Mouse (Mus musculus): ENCODE measurements around the gene Sh3kbp1. TPM values are rescaled to one million over a fixed set of nuclear protein-coding genes. Genes with fewer than 3 reads are reported as not detected.

The Sh3kbp1 gene
- polyA plus RNA-seq, 1 experiment from 2014 or later: 31.6 TPM

- Histone ChIP-seq H3K4me2 (replicated peaks) (no peak overlapping the region), H3K27ac (no peak overlapping the region), H3K9me3 (no peaks in the 10 kb centered on the region), H3K27me3 (replicated peaks) (no peaks in the 10 kb centered on the region), H3K36me3 (no peaks in the 10 kb centered on the region), H3K4me3 (replicated peaks) (no peak overlapping the region), H3K4me1 (replicated peaks) (no peaks in the 10 kb centered on the region), H3K9ac (no peak overlapping the region)
- no peak for ATAC-seq
- 84% methylated on average over 4 of the region's 4 CpGs for whole genome bisulfite sequencing
These were observed 12.9 kb downstream of the Sh3kbp1 start for GRCm38 (mm10) chrX:159639991-159640390.

GRCm38 (mm10) chrX:159645314-159645713, 18.2 kb downstream of the Sh3kbp1 start:
- Histone ChIP-seq H3K27me3 (replicated peaks) (no peaks in the 10 kb centered on the region), H3K9ac (no peak overlapping the region), H3K4me3 (replicated peaks) (no peak overlapping the region), H3K27ac (no peak overlapping the region), H3K4me2 (replicated peaks) (no peak overlapping the region), H3K9me3 (no peaks in the 10 kb centered on the region), H3K36me3 (no peaks in the 10 kb centered on the region), H3K4me1 (replicated peaks) (no peaks in the 10 kb centered on the region)
- ATAC-seq: no peak
- WGBS: 87% methylated on average over 3 of the region's 3 CpGs

- Histone ChIP-seq H3K4me3 (replicated peaks) (no peak overlapping the region), H3K4me1 (replicated peaks) (no peaks in the 10 kb centered on the region), H3K9me3 (no peaks in the 10 kb centered on the region), H3K4me2 (replicated peaks) (no peak overlapping the region), H3K27ac (no peak overlapping the region), H3K9ac (no peak overlapping the region), H3K36me3 (no peaks in the 10 kb centered on the region), H3K27me3 (replicated peaks) (no peaks in the 10 kb centered on the region)
- 81% methylated on average over 5 of the region's 5 CpGs for WGBS
- ATAC-seq: no peak
These were observed 20.5 kb downstream of the Sh3kbp1 start for GRCm38 (mm10) chrX:159647564-159647963.

GRCm38 (mm10) chrX:159648598-159648997, 21.5 kb downstream of the Sh3kbp1 start:
- 85% methylated on average over 3 of the region's 3 CpGs for WGBS
- H3K4me3 ChIP-seq (replicated peaks): no peak overlapping the region
- no peak overlapping the region for H3K4me2 ChIP-seq (replicated peaks)
- H3K27ac ChIP-seq: no peak overlapping the region
- H3K9ac ChIP-seq: no peak overlapping the region
- H3K4me1 ChIP-seq (replicated peaks): no peaks in the 10 kb centered on the region
- no peaks in the 10 kb centered on the region for H3K36me3 ChIP-seq
- no peaks in the 10 kb centered on the region for H3K9me3 ChIP-seq
- H3K27me3 ChIP-seq (replicated peaks): no peaks in the 10 kb centered on the region
- no peak for ATAC-seq

GRCm38 (mm10) chrX:159650130-159650678, 23.1 kb downstream of the Sh3kbp1 start:
- Histone ChIP-seq H3K27ac (no peak overlapping the region), H3K27me3 (replicated peaks) (no peaks in the 10 kb centered on the region), H3K36me3 (no peaks in the 10 kb centered on the region), H3K4me2 (replicated peaks) (no peak overlapping the region), H3K4me3 (replicated peaks) (no peak overlapping the region), H3K4me1 (replicated peaks) (no peaks in the 10 kb centered on the region), H3K9ac (no peak overlapping the region), H3K9me3 (no peaks in the 10 kb centered on the region)
- 59% methylated on average over 11 of the region's 11 CpGs for WGBS
- ATAC-seq: no peak

GRCm38 (mm10) chrX:159650727-159651126, 23.7 kb downstream of the Sh3kbp1 start:
- Histone ChIP-seq H3K4me2 (replicated peaks) (no peak overlapping the region), H3K27ac (no peak overlapping the region), H3K9ac (no peak overlapping the region), H3K27me3 (replicated peaks) (no peaks in the 10 kb centered on the region), H3K4me3 (replicated peaks) (no peak overlapping the region), H3K36me3 (no peaks in the 10 kb centered on the region), H3K9me3 (no peaks in the 10 kb centered on the region), H3K4me1 (replicated peaks) (no peaks in the 10 kb centered on the region)
- ATAC-seq: no peak
- WGBS: 79% methylated on average over 6 of the region's 6 CpGs

- Histone ChIP-seq H3K9me3 (no peaks in the 10 kb centered on the region), H3K4me3 (replicated peaks) (no peak overlapping the region), H3K27ac (no peak overlapping the region), H3K4me2 (replicated peaks) (no peak overlapping the region), H3K4me1 (replicated peaks) (no peaks in the 10 kb centered on the region), H3K9ac (no peak overlapping the region), H3K36me3 (no peaks in the 10 kb centered on the region), H3K27me3 (replicated peaks) (0 out of 2 replicates have a peak, but pooled peaks cover 2% of the 10 kb centered on the region)
- ATAC-seq: no peak
- WGBS: 86% methylated on average over 7 of the region's 7 CpGs
These were observed 44.3 kb downstream of the Sh3kbp1 start for GRCm38 (mm10) chrX:159671388-159671787.

- H3K27me3 ChIP-seq (replicated peaks): 0 out of 2 replicates have a peak, but pooled peaks cover 2% of the 10 kb centered on the region
- no peak overlapping the region for H3K4me2 ChIP-seq (replicated peaks)
- H3K9ac ChIP-seq: no peak overlapping the region
- no peak overlapping the region for H3K4me3 ChIP-seq (replicated peaks)
- no peaks in the 10 kb centered on the region for H3K36me3 ChIP-seq
- no peaks in the 10 kb centered on the region for H3K9me3 ChIP-seq
- WGBS: 34% methylated on average over 2 of the region's 2 CpGs
- H3K27ac ChIP-seq: no peak overlapping the region
- H3K4me1 ChIP-seq (replicated peaks): no peaks in the 10 kb centered on the region
- ATAC-seq: no peak
These were observed 45.4 kb downstream of the Sh3kbp1 start for GRCm38 (mm10) chrX:159672466-159672865.

- WGBS: 39% methylated on average over 2 of the region's 2 CpGs
- Histone ChIP-seq H3K27ac (no peak overlapping the region), H3K4me1 (replicated peaks) (no peaks in the 10 kb centered on the region), H3K27me3 (replicated peaks) (0 out of 2 replicates have a peak, but pooled peaks cover 2% of the 10 kb centered on the region), H3K4me2 (replicated peaks) (no peak overlapping the region), H3K9me3 (no peaks in the 10 kb centered on the region), H3K9ac (no peak overlapping the region), H3K36me3 (no peaks in the 10 kb centered on the region), H3K4me3 (replicated peaks) (no peak overlapping the region)
- no peak for ATAC-seq
These were observed 49.2 kb downstream of the Sh3kbp1 start for GRCm38 (mm10) chrX:159676242-159676641.

GRCm38 (mm10) chrX:159677585-159678319, 50.7 kb downstream of the Sh3kbp1 start:
- Histone ChIP-seq H3K4me3 (replicated peaks) (no peak overlapping the region), H3K9me3 (no peaks in the 10 kb centered on the region), H3K4me2 (replicated peaks) (no peak overlapping the region), H3K36me3 (no peaks in the 10 kb centered on the region), H3K4me1 (replicated peaks) (no peaks in the 10 kb centered on the region), H3K9ac (no peak overlapping the region), H3K27ac (no peak overlapping the region), H3K27me3 (replicated peaks) (0 out of 2 replicates have a peak, but pooled peaks cover 2% of the 10 kb centered on the region)
- 71% methylated on average over 4 of the region's 4 CpGs for WGBS
- no peak for ATAC-seq

GRCm38 (mm10) chrX:159678320-159678835, 51.3 kb downstream of the Sh3kbp1 start:
- 73% methylated on average over 5 of the region's 5 CpGs for WGBS

GRCm38 (mm10) chrX:159685521-159685920, 58.4 kb downstream of the Sh3kbp1 start:
- Histone ChIP-seq H3K27ac (no peak overlapping the region), H3K4me3 (replicated peaks) (no peak overlapping the region), H3K4me2 (replicated peaks) (no peak overlapping the region), H3K9me3 (no peaks in the 10 kb centered on the region), H3K9ac (no peak overlapping the region), H3K4me1 (replicated peaks) (no peaks in the 10 kb centered on the region), H3K36me3 (no peaks in the 10 kb centered on the region), H3K27me3 (replicated peaks) (no peaks in the 10 kb centered on the region)
- no peak for ATAC-seq
- WGBS: 63% methylated on average over 1 of the region's 1 CpGs

More at GRCm38 (mm10) chrX:159678320-159678835, 51.3 kb downstream of the Sh3kbp1 start:
- H3K27me3 ChIP-seq (replicated peaks): 0 out of 2 replicates have a peak, but pooled peaks cover 2% of the 10 kb centered on the region
- H3K9ac ChIP-seq: no peak overlapping the region
- no peak for ATAC-seq
- H3K27ac ChIP-seq: no peak overlapping the region
- no peak overlapping the region for H3K4me3 ChIP-seq (replicated peaks)
- H3K9me3 ChIP-seq: no peaks in the 10 kb centered on the region
- H3K4me1 ChIP-seq (replicated peaks): no peaks in the 10 kb centered on the region
- no peaks in the 10 kb centered on the region for H3K36me3 ChIP-seq
- no peak overlapping the region for H3K4me2 ChIP-seq (replicated peaks)

GRCm38 (mm10) chrX:159686850-159687249, 59.8 kb downstream of the Sh3kbp1 start:
- no peak overlapping the region for H3K4me2 ChIP-seq (replicated peaks)
- H3K4me3 ChIP-seq (replicated peaks): no peak overlapping the region
- H3K4me1 ChIP-seq (replicated peaks): no peaks in the 10 kb centered on the region
- no peak overlapping the region for H3K9ac ChIP-seq
- H3K36me3 ChIP-seq: no peaks in the 10 kb centered on the region
- WGBS: 80% methylated on average over 4 of the region's 4 CpGs
- H3K9me3 ChIP-seq: no peaks in the 10 kb centered on the region
- ATAC-seq: no peak
- no peak overlapping the region for H3K27ac ChIP-seq
- no peaks in the 10 kb centered on the region for H3K27me3 ChIP-seq (replicated peaks)

Measured in intestine, embryonic 15.5 days (tissue).